Mouse (Mus musculus) megakaryocyte, adult 5-6 weeks (primary cell): ENCODE results near the gene Tesc. TPM values are rescaled to one million over a fixed set of nuclear protein-coding genes. Genes with fewer than 3 reads are reported as not detected.

Source experiments
- ATAC-seq: 2 replicates; pipeline ENCODE4 v1.8.0; 2016; ENCODE audit warnings: mild to moderate bottlenecking, inconsistent platforms; ENCODE audit not compliant: poor library complexity, severe bottlenecking
- total RNA-seq, 2 experiments: library from RNA; stranded (forward) in 1 of 2; stranded (reverse) in 1 of 2; fragments of 153-499, 151-499 nt in 1 of 2; fragments of 221-1000, 200-1000 nt in 1 of 2; gene quantifications; 2 replicates each; pipeline versions ENCODE4 v1.2.3 to v1.2.4; 2015 to 2017

Gene Tesc
- total RNA-seq, 2 experiments from 2014 or later = 1.8 to 2.4 TPM

- no peak for ATAC-seq
Observed at GRCm38 (mm10) chr5:118099069-118099869, 71.7 kb downstream of the Tesc start.

DNA sequence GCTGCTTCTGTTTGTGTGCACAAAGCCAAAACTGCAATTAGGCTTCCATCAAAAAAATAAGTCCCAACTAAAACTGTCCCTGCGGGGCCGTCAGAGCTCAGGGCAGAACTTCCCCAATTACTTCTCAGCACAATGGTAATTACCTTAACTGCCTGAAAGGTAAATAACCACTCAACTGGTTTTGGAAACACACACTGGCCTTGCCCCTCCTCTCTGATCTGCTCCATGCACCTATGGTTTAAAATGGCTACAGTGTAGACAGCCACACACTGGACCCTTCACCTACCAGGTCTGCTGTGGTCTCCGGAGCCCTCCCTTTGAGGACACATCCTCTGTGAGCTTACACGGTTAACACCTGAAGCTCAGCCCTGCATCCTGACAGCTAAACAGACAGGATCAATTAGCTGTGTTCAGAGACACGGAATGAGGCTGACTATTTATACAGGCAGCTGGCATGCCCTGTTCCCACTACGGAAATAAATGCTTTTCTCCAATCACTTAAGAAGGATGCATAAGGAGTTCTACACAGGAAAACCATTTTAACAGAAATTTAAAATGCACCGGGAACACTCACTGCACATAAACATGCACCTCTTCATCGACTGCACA is 72.4 kb downstream of the Tesc start:
- no peak for ATAC-seq

DNA sequence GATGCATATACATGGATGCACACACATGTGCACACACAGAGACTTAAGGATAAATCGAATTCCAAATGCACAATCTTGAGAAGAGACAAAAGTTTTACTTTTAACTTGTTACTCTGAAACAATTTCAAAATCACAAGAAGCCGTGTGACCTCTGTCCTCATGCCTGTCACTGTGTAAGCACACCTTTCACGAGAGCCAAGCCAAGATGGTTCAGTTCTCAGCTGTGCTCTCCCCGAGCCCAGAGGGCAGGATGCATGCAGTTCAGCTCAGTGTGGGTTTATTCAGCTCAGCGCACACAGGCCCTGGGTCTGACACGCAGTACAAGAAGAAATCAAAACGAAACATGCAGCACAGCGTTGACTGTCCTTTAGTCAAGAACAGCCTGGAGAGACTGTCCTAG is 78.0 kb downstream of the Tesc start:
- ATAC-seq = no peak

DNA sequence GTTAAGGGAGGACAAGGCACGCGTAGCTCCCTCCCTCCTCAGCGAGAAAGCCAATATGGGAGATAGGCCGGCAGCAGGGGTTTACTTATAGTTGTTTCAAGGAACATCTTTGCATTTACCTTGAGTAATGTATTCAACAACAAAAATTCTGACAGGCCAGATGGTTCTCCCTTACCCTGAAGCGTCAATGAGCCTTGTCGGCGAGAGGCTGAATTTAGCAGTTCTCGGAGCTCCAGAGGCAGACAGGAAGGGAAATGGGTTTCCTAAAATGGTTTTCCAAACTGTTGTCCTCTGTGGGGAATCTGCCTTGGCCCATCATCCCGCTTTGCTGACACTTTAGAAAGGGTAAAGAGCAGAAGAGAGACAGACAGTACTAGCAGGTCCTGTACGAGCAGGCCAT is 79.1 kb downstream of the Tesc start:
- no peak for ATAC-seq

DNA sequence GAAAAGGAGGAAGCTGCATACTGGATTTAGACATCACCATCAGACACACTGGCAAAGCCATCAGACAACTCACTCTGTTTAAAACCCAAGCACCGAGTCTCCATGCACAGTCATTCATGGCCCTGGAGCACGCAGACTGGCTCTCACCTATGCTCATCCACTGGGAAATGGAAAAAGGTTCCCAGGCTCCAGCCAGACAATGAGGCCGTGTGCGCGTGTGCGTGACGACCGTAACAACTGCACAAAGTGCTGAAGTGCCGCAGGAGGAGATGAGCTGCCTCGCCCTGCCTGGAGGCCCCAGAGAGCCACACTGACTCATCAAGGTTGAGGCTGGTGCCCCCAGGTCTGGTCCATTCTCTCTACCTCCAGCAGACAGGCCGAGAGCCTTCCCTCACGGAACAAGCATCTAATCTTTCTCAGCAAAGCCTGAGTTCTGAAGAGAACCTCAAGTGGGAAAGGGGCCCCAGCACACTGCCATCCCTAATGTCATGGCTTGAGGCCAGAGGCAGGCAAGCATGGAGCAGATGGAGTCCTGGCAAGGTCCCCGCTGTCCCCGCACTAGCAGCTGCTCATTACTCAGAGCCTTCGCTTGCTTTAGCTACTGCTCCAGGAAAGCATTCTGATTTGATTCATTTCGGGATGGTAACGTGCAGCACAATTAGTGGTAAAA is 80.7 kb downstream of the Tesc start:
- no peak for ATAC-seq

DNA sequence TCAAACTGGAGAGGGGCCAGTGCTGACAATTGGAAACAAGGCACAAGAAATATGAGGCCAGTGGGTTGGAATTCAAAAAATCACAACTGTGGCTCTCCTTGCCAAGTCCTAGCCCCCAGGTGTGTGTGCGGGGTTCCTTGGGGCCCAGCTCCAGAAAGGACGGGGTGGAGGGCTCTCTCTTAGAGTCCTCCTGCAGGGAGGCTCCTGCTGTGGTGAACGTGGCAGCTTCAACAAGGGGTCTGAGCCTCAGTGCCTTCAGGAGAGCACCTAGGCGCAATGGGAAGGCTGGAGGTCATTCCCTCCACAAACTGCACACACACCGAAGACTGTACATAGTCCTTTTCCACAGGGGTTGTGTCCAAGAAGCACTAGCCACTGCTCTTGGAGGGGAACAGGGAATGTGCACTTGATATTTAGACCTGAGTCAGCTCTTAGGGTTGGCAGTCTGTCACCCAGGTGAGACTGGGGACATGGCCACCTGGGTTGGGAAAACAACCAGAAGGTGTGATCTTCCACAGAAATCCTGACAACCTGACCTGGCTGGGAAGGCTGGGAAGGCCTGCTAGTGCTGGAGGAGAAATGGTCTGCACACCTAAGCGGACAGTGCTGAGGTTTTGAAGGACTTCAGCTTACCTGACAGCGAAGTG is 81.4 kb downstream of the Tesc start:
- no peak for ATAC-seq

Other genes with a start within 250 kb of the Tesc start
- not detected in 2 replicates for gene Nos1, start 246.7 kb upstream of the Tesc start, total RNA-seq (2015)
- not detected in 2 replicates for gene Nos1, start 246.7 kb upstream of the Tesc start, total RNA-seq (2017)
- 2.0 and 3.1 TPM in 2 replicates for gene Fbxo21, start 51.0 kb upstream of the Tesc start, total RNA-seq (2015)
- 4.2 and 4.8 TPM in 2 replicates for gene Fbxo21, start 51.0 kb upstream of the Tesc start, total RNA-seq (2017)
- gene Fbxw8, start 127.7 kb downstream of the Tesc start, total RNA-seq (2015) = 7.0 and 7.1 TPM in 2 replicates
- gene Fbxw8, start 127.7 kb downstream of the Tesc start, total RNA-seq (2017) = 11.3 and 11.7 TPM in 2 replicates
- gene Hrk, start 136.9 kb downstream of the Tesc start, total RNA-seq (2015) = not detected in 2 replicates
- gene Hrk, start 136.9 kb downstream of the Tesc start, total RNA-seq (2017) = not detected in 2 replicates
- gene Rnft2, start 217.4 kb downstream of the Tesc start, total RNA-seq (2015) = 0.11 and 0.50 TPM in 2 replicates
- 1.5 TPM in 1 of 2 replicates, not detected in the other for gene Rnft2, start 217.4 kb downstream of the Tesc start, total RNA-seq (2017)
- gene 2410131K14Rik, start 217.5 kb downstream of the Tesc start, total RNA-seq (2015) = 1.8 and 1.9 TPM in 2 replicates
- gene 2410131K14Rik, start 217.5 kb downstream of the Tesc start, total RNA-seq (2017) = 4.3 TPM in 2 replicates